Mouse (Mus musculus) urinary bladder, postnatal 36 days (tissue): ENCODE data around the gene Ubac2.

Experiments
- DNase-seq, 2 experiments: peaks; one replicate each; pipeline ENCODE4 v3.0.0; 2022; ENCODE audit warnings: low spot score in 2 of 2, mixed read lengths in 1 of 2

Ubac2 gene

DNA sequence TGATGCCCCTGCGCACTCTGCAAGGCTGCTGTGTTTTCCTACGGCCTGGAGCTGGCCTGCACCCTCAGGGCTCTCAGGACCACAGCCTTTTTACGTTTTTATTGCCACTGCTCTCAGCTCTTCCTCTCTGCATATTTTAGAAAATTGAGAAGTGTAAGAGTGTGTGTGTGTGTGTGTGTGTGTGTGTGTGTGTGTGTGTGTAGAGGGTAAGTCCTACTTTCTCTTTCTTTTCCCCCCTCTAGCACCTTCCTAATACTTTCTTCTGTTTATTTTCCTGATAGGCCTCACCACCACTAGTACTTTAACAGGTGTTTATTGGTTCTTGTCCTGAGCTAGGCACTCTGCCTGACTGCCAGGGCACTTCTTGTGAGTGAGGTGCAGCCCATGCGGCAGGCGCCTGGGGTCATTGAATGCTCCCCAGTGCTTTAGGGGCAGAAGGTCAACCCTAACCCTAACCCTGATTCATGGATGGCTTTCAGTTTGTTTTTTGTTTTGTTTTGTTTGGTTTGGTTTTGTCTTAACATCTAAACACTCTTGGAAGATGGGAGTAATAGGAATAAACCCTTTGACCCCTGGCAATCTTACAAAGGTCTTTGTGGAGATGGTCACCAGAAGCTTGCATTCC lies 16.2 kb downstream of the Ubac2 start:
- no peak for DNase-seq

DNA sequence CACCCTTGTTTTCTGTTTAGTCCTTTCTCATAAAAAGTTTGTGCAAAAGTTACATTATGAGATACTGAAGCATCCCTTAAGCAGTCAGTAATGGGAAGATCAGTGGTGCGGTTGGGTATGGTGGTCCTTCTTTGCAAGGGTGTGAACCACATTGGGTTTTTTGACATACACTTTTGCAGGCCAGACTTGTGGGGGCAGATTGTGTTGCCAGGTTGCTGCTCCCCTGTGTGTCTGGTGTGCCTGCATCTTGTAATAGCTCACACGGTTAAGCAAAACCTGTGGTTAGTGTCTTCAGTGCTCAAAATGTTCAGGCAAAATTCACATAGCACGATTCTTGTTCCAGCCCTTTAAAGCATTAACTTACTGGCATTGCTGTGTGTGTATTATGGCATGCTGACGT lies 16.9 kb downstream of the Ubac2 start:
- no peak for DNase-seq

DNA sequence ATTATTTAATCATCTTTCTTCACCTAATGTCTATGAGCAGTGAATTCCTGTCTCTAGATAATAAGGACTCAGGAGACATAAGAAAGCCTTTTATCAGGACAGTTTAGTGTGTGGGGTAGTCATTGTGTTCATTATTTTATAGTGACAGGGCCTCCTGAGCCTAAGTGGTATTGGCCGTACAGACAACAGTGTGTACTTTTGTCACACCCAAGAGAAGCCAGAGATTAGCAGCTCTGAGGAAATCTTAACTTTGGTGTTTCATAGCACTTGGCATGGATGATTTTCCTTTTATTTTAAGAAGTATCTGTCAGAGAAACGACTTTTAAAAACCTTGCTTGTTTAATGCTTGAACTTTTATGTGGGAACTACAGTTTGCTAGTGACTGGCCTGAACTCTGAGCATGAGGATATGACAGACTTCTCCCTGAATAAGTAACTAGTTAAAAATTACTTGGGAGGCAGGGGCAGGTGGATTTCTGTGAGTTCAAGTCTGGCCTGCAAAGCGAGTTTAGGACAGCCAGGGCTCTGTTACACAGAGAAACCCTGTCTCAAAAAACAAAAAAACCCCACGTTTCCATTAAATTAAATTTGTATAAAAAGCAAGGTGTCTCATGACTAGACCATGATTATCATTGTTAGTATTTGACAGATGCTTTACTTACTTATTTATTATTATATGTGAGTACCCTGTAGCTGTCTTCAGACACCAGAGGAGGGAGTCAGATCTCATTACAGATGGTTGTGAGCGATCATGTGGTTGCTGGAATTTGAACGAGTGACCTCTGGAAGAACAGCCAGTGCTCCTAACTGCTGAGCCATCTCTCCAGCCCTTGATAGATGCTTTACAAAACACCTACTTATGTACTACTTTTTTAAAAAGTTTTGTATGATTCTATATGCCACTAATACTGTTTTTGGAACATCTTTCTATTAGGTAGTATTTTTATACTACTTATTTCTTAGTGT lies 18.0 kb downstream of the Ubac2 start:
- DNase-seq = no peak

DNA sequence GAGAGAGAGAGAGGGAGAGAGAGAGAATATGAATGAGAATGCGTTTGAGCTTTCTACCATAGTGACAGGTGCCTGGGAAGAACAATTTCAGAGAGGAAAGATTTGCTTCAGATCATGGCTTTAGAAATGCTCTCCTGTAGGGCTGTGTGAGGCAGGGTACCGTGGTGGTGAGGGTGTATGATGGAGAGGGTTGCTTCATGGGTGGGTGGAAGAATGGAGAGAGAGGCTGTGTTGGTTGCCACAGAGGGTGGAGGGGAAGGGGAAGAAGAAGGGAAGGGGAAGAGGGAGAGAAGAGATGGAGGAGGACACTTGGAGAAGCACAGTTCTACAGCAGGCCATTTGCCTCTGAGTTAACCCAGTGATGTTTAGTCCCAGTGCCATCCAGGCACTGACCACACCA lies 19.4 kb downstream of the Ubac2 start:
- no peak for DNase-seq

DNA sequence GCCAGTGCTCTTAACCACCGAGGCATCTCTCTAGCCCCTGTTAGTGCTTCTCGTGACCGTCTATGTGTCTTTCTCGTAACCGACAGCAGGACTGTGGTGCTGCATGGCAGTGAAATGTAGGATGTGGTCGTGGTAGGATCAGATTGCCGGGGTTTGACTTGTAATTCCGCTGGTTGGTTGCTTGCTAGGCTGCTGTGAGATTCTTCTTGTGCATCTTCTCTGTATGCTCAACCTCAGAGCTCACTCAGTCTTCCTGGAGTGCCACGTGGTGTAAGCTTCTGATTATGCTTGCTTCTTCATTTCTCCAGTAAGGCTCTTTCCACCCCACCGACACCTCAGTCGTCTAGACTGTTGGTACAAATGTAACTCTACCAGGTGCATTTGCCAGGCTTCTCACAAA lies 20.1 kb downstream of the Ubac2 start:
- no peak for DNase-seq

DNA sequence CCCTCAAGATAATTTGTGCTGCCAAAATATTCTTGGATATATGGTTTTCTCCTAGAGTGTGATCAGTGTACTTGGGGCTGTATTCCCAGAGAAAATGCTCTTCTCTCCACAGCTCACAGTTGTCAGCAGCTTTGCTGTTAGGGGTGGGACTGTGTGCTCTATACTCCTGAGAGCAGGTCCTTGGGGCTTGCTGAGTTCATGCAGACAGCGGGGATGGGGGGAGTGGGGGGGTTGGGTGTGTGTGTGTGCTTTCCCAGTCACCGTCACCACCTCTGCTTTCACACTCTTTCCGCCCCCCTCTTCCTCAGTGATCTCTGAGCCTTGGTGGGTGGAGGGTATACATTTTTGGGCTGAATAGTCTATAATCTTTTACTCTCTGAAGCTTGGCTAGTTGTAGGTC lies 20.7 kb downstream of the Ubac2 start:
- DNase-seq = no peak

DNA sequence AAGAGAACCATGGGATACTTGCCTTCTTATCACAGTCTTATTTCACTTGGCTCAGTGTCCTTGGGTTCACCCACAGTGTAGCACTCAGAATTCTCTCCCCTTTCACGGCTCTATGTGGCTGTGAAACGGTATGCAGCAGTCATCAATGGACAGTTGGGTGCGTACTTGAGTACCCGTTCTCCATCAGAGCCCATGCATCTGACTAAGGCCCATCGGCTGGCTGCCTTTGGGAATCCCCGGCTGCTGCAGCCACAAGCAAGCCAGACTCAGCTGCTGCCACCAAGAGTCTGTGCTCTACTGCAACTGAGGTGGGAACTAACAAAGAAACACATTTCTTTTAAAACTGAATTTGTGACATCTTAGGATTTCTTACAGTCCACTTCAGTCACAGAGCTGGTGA lies 23.1 kb downstream of the Ubac2 start:
- no peak for DNase-seq

DNA sequence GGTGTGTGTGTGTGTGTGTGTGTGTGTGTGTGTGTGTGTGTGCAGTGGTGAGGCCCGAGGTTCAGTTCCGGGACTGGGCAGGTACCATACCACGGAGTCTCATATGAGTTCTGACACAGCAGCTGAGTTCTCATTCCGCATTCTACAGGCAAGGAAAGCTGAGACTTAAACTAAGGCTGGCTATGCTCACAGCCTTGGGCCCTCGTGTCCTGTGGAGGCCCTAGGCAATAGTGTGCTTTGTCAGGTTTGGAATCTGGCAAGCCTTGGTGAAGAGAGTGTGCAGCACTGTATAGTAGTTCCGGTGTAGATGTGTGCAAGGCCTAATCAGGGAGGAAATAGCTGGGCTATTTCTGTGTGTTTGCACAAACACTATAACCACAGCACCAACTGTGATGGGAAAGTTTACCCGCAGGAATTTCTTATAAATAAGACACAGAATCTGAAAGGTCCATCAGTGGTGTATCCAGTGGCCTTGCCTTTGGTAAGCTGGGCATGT lies 25.0 kb downstream of the Ubac2 start:
- DNase-seq = no peak

DNA sequence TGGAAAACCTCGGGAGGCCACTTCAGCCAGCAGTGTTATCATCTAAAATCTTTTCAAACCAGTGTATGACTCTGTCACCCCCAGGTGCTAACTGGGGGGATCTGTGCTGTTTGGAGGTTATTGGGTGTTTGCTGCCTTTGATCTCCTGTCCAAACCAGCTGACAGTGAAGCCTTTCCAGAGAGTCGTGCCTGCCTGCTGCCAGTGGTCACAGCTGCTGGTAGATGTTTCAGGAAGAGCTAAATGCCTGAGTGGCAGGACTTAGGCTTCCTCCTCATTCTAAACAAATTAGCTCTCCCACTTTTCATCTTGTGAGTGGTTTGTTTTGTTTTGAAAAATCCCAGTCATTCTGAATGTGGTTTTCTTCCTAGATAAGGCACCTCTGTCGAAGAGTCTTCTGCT lies 26.3 kb downstream of the Ubac2 start:
- DNase-seq = no peak

DNA sequence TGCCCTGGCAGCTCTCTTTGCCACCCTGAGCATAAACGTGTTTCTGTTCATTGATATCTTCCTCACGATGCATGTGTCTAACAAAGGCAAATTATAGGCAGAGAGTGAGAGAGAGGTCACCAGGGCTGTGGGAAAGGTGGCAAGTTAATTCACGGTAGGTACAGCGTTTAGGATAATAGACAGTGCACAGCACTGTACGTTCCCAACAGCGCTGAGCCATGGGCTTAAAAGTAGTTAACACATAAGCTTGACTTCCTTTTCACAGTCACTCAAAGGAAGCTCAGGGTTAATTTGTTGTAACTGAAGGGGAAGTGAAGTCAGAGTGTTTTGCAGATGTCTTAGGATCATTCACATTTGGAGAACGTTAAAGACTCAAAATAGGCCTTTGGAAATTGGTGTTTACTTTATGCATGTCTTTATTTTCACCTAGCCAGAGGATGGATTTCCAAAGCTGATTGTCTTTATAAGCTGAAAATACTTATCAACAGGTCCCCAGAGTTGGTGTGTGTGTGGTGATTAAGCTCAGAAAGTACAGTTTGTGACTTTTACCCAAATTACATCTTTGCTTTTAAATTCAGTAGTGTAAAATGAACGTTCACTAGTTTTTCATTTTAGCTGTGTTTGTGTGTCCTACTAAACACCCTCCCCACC lies 28.0 kb downstream of the Ubac2 start:
- DNase-seq = no peak

DNA sequence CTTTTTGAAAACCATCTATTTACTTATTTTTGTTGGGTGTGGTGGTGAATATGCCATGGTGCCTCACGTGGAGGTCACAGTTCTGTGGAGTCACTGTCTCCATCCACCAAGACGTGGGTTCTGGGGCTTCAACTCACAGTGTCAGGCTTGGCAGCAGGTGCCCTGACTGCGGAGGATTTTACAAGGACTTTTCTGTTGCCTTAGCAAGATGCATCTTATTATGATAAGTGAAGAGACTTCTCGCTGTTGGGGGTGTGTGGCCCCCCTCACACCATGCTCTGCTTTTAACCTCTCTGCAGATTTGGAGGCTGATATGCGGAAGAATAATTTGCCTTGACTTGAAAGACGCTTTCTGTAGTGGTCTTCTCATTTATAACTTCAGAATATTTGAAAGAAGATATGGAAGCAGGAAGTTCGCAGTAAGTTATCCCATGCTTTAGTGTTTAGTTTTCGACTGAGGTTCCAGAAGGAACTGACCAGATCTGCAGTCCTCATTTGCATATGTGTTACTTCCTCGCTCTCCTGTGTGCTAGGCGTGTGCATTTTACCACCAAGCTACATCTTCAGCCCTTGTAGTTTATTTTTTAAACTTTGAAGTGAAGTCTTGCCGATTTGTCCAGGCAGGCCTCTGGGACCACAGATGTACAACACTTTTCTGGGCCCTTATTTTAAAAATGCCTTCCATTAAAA lies 28.7 kb downstream of the Ubac2 start:
- no peak for DNase-seq

DNA sequence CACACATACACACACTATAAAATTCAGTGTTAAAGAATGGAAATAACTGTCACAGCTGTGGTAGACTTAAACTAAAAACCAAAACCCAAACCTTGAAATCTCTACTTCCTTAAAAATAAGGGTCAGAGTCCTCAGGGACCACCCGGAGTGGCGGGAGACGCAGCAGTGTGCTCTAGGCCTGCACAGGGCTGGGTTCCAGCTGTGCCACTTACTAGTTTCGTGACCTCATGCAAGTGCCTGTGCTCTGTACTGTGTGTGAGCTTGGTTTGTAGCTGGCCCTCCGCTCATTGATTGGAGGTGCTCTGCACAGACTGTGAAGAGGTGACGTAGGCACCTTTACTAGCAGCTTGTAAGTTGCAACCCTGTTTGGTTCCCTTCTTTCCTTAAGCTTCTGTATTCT lies 31.4 kb downstream of the Ubac2 start:
- DNase-seq = no peak

DNA sequence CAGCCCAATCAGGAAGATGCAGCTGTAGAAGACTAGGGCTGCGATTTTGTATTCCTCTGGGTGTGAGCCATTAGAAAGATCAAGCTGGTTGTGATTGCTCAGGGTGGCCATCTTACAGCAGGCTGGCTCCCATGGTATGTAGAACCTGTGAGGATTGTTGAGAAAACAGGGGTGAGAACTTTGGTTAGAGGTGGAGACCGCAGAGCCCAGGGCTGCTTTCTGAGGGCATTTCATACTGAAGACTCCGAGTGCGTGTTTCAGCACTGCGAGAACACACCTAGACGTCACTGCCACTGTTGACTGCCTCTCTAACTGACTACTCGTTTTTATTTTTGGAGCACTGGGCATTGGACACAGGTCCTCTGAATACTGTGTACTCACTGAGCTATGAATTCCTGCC lies 34.1 kb downstream of the Ubac2 start:
- DNase-seq = no peak

DNA sequence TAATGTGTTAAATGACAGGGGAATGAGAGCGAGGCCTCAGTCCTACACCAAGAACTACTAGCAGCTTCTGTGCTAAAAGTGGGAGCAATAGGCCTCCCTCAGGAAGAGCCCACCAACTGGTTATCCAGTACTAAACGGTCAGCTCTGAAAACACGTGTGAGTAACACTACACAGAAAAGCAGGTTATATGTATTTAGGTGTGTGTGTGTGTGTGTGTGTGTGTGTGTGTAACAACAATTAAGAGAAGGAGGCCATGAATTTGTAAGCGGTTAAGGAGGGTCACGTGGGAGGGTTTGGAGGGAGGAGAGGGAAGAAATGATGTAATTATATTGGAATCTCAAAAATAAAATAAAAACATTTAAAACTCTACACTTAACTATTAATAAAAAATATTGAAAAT lies 36.7 kb downstream of the Ubac2 start:
- no peak for DNase-seq

DNA sequence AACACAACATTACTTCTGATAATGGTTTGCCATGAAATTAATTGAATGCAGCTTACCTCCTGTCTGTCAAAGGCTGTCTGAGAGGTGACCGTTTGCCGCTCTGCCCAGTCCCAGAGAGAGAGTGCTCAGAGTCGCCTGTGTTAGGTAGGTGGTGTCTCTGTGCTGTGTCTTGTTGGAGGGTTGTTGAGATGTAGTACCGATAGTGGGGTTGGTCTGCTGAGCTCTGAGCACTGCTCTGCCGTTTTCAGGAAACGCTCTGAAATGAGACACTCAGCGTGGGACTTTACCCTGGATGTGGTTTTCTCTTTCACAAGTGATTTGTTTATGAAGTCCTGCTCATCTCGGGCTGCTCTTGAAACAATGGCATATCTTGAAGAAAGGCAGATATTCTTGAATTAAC lies 37.2 kb downstream of the Ubac2 start, which contains the start of gene Gpr18:
TSS of gene Gpr18 (minus strand) at position 161 of the 400 bp plus-strand sequence.
- DNase-seq = no peak

DNA sequence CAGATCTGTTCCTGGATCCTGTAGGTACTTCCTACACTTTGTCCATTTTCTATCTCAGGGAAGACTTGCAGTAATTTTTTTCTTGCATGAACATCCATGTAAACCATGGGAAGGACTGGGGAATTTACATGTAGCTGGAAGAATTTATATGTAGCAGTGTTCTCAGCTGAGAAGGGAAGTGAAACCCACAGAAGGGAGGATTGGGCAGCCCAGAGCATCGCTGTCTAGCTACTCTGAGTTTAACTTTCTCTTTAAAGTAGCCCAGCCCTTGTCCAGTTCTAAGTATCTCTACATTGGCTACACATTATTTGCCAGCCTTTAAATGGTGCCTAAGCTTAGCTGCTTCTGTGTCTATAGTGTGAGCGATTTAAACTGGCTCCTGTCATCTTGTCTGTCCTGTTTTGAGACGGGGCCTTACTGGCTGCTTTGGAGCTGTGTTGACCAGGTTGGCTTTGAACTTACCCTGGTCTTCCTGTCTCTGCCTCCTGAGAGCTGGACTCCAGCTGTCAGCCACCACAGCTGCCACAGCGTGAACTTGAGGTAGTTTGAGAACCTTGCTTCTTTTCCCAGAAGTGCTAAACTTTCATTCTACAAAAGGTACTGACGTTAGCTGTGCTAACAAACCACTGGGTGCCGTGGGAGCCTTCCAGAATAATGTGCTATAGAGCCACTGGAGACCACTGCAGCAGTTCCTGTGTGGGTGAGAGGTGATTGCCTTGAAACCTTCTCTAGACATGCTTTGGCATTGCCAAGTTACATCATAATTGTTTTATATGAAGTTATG lies 38.1 kb downstream of the Ubac2 start:
- no peak for DNase-seq

DNA sequence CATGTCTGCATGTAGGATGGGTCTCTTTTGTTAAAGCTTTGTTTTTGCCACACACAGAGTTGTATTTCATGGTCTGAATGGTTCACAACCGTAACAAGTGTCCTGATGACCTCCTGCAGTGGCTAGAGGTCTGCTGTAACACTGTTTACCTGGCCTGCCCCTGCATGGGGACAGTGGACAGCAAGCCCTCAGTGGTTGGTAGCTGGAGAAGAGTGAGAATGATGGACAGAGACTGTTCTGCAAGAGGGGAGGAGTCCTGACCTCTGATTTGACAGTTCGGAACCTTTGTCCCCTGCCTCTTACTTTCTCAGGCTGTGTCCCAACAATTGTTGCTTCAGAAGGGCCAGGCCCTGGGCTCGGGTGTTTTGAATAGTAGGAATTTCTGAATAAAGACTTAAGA lies 39.8 kb downstream of the Ubac2 start:
- DNase-seq = no peak

DNA sequence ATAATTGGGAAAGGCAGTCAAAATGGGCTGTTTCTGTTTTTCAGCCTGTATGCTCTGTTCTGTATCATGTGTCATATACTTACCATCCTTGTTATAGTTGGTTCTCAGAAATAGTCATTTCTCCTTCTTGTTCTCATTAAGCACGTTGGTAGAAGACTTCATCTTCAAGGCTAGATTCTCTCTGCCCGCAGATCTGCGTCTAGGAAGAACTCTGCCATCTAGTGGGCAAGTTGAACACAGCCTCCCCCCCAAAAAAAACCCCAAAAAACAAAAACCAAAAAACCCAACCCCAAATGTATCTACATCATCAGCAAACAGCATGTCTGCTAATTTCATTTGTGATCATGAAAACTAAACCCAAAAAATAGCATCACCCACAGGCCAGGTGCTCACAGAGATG lies 41.3 kb downstream of the Ubac2 start:
- DNase-seq = no peak

DNA sequence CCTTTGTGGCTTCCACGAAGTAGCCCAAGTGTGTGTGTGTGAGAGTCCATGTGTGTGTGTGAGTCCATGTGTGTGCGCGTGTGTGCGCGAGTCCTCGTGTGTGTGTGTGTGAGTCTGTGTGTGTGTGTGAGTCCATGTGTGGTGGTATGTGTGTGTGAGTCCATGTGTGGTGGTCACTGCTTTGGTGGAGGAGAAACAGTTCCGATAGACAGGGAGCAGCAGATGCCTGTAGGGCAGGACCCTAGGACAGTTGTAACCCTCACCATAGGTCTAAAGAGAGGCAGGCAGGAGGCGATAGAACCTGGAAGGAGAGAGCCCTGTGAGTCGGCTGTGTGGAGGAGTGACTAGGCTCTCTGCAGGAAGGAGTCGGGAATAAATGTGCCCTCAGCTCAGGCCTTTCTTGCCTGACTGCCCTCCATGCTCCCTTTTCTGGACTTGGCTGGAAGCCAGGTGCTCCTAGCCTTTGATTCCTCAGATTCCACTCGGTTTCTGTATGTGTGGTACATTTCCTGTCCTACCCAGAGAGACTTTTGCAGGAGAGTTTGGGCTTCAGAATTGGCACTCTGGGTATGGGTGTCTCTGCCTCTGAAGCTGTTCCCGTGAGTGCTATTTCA lies 42.2 kb downstream of the Ubac2 start:
- DNase-seq = no peak

DNA sequence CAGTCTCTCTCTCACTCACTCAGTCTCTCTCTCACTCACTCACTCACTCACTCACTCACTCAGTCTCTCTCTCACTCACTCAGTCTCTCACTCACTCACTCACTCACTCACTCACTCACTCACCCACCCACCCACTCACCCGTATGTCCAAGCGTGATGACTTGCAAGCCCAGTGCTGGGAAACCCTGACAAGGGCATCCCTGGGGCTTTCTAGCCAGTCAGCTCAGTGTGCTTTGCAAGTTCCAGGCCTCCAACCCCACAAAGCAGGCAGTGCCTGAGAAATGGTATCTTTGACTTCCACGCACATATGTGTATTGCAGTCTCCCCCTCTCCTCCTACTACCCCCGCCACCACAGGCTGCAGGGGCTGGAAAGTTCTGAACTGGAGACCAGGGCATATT lies 43.6 kb downstream of the Ubac2 start:
- no peak for DNase-seq

DNA sequence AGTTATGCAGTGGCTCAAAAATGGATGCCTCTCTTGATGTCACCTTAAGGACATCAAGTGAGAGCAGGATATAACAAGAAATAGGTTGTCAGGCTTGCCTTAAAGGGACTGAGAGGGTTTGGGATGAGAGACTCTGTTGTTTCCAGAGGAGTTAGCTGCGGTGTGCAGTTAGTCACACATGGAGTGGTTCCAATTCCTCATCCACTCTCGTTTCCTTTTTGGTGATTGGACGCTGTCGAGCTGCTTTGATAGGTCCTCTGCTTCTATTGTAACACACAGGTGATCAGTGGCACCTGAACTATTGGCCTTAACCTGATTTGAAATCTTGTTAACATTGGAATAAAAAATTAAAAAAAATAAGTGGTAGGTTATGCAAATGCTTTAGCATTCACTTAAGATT lies 44.3 kb downstream of the Ubac2 start:
- no peak for DNase-seq
